Mouse (Mus musculus) spleen, adult 12 weeks (tissue): ENCODE data around the gene Syt6.

Experiments
- DNase-seq: peaks from one replicate; pipeline ENCODE4 v3.0.0; 2022; ENCODE audit warnings: low spot score

The Syt6 gene

DNA sequence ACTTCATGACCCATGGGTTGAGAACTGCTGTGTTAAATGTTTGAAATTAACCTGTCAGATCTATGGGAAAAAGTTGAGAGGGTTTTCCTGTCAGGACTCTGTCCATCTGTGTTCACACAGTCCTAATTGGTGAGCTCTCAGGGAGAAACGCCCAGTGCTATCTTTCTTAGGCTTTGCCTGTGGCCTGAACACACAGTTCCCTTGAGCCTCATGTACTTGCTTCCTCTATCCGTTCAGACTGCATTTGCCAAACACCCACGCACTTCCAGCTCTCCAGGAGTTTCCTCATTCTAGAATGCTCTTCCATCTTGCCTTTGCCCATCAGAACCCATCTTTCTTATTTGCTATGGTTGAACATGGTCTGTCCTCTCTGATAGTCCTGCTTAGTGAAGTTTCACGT, 73.5 kb downstream of the Syt6 start:
- no peak for DNase-seq

DNA sequence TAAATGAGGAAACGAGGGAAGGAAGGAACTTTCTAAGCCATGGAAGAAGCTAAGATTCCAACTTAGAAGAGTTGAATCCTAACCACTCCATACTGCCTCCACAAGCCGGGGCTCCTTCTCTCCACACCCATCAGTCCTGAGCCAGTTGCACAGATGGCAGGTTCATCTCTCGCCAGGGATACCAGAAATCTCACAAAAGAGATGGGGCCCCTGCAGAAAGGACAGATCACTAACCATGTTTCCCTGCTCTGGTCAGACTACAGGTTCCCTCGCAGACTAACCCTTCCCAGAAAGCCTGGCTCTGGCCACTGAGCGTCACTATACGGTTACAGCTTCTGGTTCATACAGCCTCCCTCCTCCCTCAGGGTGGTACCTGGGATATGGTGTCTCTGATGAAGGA, 74.7 kb downstream of the Syt6 start:
- DNase-seq, result no peak

DNA sequence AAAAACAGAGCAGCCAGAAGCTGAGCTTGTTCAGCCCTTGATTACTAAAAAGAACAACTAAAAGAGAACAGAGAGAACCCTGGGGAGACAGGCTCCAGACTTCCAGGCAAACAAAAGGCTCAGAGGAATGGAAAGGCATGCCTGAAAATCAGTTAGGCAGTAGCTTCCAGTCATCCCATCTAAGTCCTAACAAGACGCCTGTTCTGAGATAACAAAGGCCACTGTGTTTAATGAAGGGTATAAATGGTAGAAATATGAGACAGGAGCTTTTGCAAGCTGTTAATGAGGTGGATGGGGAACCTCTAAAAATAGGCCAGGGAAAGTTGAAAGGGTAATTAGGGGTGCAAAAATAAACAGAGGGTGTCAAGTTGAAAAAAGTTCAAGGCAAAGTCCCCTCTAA, 75.4 kb downstream of the Syt6 start:
- no peak for DNase-seq

DNA sequence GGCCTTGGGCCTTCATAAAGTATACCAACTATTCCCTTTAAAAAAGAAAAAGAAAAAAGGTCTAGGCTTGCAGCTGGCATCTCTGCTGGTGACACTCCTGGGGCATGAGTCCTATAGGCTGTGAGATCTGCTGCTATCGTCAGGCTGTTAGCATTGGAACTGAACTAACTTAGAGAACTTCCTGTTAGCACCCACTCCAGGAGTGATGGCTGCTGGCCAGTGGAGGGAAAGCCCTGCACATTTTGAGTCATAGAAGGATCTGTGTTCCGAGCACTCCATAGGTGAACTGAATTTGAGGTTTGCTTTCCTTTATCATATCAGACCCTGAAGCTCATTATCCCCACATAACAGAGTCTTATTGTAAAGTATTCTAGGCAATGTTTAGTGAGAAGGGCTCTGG, 85.0 kb downstream of the Syt6 start:
- DNase-seq, result no peak

DNA sequence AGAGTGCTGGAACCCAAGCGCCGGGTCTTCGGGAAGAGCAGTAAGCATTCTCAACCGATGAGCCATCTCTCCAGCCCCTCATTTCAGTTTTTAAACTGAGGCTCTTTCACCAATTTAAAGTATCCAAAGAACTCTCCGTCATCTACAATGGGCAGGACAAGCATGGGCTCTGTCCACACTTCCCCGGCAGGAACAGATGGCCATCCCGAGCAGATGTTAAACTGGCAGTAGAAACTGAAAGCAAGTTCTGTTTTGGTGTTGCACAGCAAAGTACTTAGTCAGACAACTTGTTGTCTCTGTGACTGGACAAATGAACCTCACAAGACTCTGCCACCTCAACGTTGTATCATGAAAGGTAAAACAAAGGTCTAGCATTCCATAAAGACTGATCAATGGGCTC, 86.7 kb downstream of the Syt6 start:
- DNase-seq, result no peak

DNA sequence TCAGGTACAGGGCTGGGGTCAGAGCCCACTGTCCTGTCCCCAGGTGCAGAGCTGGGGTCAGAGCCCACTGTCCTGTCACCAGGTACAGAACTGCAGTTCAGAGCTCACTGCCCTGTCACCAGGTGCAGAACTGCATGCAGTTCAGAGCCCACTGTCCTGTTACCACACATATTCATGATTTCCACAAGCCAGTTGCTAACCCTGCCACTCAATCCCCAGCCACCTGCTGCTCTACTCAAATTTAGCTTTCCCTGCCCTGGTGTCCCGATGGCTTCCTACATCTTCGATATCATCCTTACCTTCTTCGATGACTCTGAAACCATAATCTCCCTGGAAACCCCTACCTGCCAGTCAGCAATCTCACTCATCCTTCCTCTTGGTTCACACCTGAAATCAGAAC, 88.4 kb downstream of the Syt6 start:
- DNase-seq, result no peak

DNA sequence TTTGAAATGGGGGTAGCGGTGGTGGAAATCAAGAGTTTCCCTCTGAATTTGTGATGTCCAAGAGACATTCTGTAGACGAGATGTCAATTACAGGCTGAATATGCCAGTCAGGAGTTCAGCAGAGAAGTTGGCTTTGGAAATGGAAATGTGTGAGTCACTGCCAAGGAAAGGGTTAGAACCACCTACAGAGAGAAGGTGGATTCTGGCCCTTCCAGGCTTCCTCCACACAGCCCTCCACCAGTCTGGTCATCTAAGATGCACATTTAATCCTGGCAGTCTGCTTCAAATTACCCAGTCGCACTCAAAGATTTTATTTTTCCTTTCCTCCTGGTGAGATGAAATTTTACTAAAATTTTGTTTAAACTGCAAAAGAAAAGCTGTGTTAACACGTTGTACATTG, 97.1 kb downstream of the Syt6 start:
- DNase-seq, result no peak

DNA sequence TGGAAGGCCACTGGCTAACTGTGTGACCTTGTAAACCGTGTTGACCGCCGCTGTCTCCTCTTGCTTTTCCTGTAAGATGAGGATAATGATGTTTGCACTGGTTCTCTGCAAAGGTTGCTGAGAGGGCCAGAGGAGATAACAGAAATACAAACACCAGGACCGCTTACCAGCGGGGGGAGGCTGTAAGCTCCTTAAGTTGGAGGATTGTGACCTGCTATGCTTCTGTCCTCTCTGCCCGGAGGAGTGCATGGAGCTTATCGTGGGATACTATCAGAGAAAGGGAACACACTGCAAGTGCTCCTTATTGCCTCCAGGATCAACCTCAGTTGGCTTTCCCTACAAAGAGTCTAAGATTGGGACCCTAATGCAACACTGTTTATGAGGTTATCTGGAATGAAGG, 97.7 kb downstream of the Syt6 start:
- no peak for DNase-seq

DNA sequence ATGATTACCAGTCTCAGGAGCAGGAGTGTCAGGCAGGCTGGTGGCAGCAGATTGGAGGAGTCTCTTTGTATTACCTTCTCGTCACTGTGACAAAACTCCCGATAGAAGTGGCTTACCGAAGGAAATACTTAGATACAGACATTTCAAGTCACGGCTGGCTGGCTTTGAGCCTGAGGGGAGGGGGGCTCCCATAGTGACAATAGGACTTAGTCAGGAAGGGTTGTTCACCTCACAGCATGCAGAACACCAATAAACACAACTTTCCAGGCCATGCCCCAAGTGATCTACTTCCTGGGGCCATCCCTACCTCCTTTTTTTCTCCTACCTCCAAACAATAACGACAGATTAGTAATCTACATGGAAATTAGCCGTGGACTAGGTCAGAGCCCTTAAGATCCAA, 103.8 kb downstream of the Syt6 start:
- no peak for DNase-seq

DNA sequence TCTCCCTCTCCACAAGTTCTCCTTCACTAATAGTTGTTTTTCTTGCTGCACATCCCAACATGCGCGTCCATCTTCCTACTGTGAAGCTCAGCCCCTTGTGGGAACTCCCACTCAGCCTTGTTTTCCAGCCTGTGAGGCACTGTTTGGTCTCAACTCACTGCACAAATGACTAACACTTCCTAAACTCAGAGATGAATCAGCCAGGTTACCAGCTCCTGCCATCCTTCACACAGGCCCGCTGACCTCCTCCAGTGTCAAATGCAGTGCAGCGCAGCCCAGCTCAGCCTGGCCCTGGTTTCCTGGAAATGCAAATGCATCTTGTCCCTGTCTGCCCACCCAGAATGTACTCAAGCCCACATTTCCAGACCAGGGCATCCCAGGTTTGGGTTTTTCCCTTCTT, 107.4 kb downstream of the Syt6 start:
- no peak for DNase-seq

DNA sequence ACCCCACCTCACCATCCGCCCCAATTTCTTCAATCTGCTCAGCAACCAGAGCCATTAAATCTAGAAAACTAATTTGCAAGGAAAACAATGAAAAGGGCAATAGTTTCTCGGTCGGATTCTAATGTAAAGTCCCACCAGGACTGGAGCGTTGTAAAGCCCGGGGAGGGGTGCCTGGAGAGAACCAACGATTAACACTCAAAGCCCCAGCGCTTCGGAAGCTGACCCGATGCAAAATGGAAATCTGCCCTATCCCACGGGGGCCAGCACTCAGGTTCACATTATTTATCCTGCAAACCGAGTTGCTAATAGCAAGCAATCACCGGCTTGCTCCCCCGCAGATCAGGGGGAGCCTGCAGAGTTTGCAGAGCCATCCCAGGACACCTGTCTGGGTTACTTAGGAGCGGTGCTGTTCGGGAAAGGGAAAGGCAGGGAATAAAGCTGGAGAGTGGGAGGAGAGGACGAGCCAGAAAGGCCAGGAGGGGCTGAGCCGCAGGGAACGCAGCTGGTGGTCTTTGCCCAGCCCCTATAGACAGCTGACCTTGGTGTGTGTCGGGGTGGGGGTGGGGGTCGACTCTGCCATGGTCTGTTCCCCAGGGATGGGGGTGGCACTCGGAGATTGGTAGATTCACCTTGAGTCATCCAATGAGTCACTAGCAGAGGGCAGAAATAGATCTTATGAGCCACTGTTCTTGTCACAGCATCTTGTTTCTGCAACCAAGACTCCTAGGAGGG, 108.4 kb downstream of the Syt6 start:
- DNase-seq, result no peak

DNA sequence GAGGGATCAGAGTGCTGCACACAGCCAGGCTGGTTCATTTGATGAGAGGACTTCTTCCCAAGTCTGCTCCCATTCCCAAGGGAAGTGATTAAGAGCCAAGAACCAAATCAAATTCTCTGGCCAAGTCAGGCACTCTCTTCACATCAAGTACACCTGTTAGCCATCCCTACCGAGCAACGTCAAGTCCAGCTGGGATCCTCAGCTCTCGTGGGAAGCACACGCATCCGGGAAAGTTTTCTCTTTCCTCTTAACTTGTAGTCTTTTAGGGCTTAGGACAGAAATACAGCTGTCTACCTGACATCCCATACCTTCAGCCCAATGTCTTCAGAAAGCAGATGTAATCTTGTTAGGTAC, 108.9 kb downstream of the Syt6 start:
- no peak for DNase-seq

DNA sequence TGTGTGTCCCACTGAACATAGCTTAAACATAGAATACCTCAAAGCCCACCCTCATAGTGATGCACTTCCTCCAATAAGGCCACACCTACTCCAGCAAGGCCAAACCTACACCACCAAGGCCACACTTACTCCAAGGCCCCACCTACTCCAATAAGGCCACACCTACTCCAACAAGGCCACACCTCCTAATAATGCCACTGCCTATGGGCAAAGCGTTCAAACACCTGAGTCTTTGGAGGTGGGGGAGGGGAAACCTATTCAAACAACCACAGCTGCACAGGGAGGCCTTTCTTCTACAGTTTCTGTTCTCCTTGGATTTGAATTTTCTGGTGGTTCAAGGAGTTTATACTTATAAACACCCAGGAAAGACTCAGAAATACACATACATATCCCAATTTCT, 114.0 kb downstream of the Syt6 start:
- DNase-seq, result no peak

DNA sequence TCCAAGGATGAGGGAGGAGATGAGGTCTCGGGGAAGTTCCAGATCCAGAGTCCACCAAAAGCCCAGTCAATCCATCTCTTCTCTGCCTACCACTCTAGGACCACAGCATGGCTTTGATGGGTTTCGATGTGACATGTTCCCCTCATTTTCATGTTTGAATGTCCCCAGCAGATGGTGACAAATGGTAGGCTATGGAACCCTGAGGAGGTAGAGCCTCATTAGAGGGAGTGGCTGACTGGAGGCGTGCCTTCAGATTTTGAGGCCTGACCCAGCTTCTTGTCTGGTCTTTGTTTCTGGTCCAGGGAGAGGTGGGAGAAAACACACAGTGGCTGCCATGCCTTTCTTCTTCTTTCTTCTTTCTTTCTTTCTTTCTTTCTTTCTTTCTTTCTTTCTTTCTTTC, 115.5 kb downstream of the Syt6 start:
- DNase-seq, result no peak
